Mouse (Mus musculus) induced T-regulatory cell, adult 2 months (primary cell): ENCODE data around the gene Gm10197.
"Not testable (repeated sequence)": the region's sequence is repeated elsewhere in the genome, so short reads cannot be mapped to it uniquely, and the experiment has no call there.

Experiments used
- DNase-seq: peaks from one replicate; pipeline ENCODE4 v3.0.0-alpha.2; 2012; ENCODE audit warnings: low read depth

Gm10197 gene

DNA sequence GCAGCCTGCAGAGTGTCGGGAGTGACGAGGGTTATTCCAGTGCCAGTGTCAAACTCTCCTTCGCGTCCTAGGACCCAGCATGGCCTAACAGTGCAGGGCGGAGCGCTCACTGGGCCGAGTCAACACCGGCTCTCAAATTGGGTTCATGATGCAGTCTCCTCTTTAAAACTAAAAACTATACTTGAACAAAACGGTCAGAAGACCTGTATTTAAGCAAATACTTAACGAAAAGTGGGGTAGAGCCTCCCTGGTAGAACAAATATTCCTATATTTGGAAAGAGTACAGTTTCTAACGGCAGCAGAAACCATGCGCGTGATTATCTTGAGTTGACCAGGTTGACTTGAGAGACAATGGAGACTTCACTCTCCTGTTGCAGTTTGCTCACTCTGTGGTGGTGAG lies at the start of gene Gm10197:
Gene Gm10197, minus strand, starts transcription at position 101 of the 400 bp plus-strand sequence.
- no peak for DNase-seq

DNA sequence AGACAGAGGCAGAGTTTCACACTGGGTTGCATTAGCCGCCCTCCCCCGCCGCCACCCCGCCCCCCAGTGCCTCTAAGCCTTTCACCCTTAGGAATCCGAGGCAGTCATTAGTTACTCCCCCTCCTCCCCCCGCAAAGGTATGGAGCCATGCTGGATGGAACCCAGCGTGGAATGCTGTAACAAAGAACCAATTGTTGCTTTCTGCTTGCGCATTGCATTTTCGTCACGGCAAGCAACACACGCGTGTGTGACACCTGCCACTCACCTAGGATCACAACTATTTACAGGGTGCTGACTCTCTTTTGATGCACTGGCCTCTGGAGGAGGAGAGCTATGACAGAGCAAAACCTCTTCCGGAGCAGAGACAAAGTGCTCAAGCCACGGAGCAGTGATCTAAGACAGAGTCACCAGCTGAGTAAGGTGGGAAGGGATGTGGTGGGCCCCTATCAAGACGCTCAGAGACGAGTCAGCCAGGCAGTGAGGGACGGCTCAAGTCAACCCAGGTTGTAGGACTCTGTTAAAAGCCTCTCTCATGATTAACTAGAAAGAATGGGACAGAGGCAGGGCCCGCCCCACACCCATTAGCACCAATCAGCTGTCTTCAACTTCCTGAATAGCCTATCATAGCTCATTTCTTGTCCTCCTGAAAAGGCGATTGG lies 49.5 kb upstream of the Gm10197 start:
- DNase-seq: peak; percentile 95

- DNase-seq: peak; percentile 95
These were observed 48.3 kb upstream of the Gm10197 start for GRCm38 (mm10) chr19:53419834-53420233.

DNA sequence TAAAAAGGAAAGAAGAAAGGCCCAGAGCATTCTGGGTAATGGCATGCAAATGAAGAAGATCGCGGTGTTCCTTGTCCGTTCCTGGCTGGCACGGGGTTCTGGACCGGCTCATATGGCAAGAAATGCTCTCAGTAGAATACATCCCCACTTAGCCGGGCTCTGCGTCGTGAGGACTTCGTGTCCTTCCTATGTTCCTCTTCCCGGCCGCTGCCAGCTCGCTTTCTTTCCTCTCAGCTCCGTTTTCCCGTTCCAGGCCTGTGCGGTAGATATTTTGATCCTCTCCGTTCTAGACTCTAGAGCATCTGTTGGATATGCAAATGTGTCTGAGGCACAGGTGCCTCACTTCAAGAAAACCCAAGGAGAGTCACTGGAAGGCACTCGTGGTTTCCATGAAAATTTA lies 43.6 kb upstream of the Gm10197 start:
- DNase-seq: no peak

GRCm38 (mm10) chr19:53414650-53415049 lies 43.1 kb upstream of the Gm10197 start:
- no peak for DNase-seq

- peak; percentile 44 for DNase-seq
These were observed 42.2 kb upstream of the Gm10197 start for GRCm38 (mm10) chr19:53413617-53414380.

DNA sequence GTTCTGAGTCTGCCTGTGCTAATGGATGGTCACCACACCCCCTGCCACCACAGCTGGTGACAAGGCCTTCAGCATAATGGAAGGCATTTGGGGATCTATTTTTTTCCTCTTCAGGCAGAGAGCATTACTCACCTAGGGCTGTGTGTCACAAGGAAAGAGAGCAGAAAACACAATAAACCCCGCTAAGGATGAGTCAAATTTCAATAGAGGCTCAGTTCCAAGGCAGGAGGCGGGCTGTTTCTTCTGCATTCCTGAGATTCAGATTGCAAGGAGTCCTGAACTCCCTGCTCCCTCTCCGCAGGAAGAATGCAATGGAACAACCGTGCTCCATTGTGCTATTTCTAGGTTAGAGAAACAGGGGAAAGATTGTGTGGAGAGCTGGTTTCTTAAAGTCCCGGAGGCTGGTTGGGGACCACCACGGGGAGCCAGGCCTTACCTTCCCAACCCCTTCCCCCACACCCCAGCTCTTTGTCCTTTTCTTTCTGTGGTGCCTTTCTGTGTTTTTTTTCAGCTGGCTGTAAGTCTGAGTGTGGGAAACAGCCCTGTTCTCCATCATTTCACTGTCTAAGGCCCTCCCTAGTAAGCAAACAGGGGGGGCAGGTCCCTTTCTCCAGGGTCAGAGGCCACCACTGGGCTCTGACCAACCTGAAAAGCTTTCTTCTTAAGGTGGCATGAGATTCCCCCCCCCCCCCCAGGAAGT lies 40.7 kb upstream of the Gm10197 start:
- no peak for DNase-seq

- DNase-seq: peak; percentile 66
These were observed 38.2 kb upstream of the Gm10197 start for GRCm38 (mm10) chr19:53409663-53410307.

DNA sequence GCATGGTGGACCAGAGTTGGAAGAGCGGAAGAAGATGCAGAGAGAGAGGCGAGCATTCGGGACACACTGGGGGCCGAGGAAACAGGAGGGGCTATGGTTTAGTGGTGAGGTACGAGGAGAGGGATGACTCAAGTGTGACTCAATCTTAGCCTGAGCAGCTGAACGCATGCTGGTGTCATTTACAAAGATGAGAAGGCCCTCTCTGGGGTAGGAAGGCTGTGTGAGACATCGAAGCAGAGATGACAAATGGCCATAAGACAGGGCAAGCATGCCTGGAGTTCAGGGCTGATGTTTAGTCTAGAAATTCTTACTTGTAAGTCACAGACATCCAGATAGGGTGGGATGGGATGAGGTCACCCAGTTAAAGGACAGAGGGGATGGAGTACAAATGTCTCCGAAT lies 36.8 kb upstream of the Gm10197 start:
- DNase-seq: peak; percentile 73

GRCm38 (mm10) chr19:53407350-53407749 lies 35.8 kb upstream of the Gm10197 start:
- DNase-seq: peak; percentile 76

DNA sequence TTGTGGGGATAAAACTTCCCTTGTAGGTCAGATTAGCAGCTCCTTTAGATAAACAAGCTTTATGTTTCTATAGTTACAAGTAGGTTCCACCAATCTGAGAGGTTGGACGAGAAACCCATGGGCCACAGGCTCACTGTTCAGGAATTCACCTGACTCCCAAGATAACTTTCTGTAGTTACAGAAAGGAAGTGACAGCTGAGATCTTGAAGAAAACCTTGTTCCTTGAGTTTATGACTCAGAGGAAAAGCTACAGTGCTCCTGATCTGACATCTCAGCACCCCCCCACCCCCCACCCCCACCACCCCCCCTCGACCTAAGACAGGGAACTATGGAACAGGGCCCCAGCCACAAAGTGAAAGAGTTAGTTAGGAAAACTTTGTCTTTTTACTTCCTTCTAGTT lies 34.2 kb upstream of the Gm10197 start:
- peak; percentile 53 for DNase-seq

DNA sequence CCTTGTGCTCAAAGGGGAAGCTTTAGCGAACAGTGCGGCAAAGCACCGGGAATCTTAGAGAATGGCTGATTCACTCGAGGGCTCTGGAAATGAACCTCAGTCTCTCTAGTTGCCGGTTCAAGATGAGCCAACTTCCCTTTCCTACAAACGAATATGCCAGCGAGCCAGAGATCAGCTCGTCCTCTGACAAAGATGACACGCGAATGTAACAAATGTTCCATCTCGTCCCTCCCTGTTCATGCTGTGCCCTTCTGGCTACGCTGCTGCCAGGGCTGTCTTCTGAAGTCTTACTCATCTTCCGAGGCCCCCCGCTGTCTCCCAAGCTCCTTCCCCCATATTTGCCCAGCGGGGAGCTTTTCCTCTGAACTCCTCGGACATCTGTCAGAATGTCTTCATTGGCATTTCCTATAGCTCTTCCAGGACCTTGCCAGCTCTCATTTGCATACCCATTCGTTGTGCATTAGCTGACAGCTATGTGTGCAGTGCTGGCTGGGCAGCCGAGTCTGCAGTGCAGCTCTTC lies 33.3 kb upstream of the Gm10197 start:
- DNase-seq: no peak

GRCm38 (mm10) chr19:53404219-53404836 lies 32.8 kb upstream of the Gm10197 start:
- peak; percentile 58 for DNase-seq

DNA sequence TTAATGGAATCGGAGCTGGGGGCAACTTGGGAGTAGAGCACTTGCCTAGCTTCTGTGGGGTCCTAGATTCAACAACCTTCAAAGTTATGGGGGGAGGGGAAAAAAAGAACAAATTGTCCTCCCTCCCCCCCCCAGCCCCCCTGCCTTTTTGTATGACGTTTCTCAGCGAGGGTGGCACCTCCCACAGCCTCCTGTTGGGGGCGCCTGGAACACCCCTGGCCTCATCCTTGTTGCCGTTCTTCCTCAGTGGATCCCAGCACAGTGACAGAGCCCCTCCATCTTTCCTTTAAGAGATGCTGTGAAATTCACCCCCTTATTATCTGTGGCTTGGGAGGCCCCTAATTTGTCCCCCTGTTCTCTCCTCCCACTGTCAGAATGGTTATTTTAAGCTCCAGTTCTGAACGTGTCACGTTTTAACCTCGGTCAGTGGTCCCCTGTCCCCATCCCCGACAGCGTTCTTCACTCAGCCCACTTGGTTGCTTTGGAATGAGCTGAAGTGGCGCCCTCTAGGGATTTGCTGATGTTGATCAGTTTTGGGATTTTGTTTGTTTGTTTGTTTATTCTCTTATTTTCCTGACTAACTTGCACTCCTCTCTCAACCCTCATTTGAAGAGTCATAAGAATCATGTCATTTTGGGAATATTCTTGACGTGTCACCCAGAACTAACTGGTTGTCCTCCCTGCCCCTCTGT lies 31.3 kb upstream of the Gm10197 start:
- DNase-seq: peak; percentile 26

- no peak for DNase-seq
These were observed 29.0 kb upstream of the Gm10197 start for GRCm38 (mm10) chr19:53400332-53401110.

GRCm38 (mm10) chr19:53399213-53399612 lies 27.6 kb upstream of the Gm10197 start:
- DNase-seq: peak; percentile 64

- no peak for DNase-seq
These were observed 26.1 kb upstream of the Gm10197 start for GRCm38 (mm10) chr19:53397451-53398233.

DNA sequence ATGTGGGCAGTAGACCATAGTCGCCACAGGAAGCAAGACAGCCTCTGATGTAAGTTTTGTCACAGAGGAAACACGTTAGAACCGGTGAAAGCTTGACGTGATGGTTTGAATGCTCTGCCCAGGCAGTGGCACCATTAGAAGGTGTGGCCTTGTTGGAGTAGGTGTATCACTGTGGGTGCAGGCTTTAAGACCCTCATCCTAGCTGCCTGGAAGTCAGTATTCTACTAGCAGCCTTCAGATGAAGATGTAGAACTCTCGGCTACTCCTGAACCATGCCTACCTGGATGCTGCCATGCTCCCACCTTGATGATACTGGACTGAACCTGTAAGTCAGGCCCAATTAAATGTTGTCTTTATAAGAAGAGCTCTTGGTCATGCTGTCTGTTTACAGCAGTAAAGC lies 24.2 kb upstream of the Gm10197 start:
- peak; percentile 63 for DNase-seq

DNA sequence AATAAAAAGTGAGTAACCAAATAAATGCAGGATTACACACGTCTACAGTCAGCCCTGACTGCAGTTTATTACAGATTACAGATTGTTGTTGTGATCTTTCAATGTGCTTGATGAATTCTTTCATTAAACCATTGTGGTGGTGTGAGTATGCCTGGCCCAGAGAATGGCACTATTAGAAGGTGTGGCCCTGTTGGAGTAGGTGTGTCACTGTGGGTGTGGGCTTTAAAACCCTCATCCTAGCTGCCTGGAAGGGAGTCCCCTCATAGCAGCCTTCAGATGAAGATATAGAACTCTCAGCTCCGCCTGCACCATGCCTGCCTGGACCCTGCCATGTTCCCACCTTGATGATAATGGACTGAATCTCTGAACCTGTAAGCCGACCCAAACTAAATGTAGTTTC lies 23.4 kb upstream of the Gm10197 start:
- DNase-seq: not testable (repeated sequence)
